Mouse (Mus musculus) spleen, adult 18-20 months (tissue): ENCODE results near the gene B3galt1.

ENCODE experiments used
- DNase-seq, 2 experiments: peaks; one replicate each; pipeline ENCODE4 v3.0.0; 2022; ENCODE audit warnings: mixed read lengths in 2 of 2

B3galt1 gene

DNA sequence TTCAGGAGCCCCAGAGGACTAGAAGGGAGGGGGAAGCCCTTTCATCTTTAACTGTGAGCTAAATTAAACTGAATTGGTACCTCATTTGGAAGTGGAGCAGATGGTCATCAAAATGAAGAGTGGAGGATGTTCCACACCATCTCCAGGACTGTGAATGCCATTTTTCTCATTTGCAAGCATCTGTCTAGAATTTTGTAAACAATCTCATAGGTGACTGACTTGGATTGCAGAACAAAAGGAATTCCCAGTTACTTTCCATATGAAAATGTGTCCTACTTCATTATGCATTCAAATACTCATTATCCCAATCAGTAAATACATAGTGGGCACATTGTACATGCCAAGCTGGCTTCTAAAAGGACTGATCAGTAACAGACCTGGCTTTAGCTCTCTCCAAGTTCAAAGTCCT, 515.2 kb downstream of the B3galt1 start:
- no peak for DNase-seq

GRCm38 (mm10) chr2:68084483-68084882, 518.8 kb downstream of the B3galt1 start:
- no peak for DNase-seq

- DNase-seq = no peak
These were observed 520.4 kb downstream of the B3galt1 start for GRCm38 (mm10) chr2:68086101-68086500.

DNA sequence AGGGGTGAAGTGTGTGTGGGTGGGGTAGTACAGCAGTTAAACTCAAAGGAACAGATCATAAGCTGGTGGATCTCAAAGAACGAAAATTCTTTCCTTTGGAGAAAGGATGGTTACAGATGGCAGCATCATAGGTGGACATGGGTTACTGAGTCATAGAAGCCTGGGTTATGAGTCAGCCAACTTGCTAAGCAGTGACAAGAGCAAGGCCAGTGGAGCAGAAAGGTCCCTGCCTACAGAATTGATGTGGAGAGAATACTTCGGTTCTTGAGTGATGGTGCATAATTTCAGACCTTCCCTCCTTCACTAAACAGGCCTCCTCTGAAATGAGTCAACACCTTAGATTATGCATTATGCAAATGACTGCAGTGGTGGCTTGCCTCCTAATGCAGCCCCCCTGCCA, 525.9 kb downstream of the B3galt1 start:
- DNase-seq = no peak

DNA sequence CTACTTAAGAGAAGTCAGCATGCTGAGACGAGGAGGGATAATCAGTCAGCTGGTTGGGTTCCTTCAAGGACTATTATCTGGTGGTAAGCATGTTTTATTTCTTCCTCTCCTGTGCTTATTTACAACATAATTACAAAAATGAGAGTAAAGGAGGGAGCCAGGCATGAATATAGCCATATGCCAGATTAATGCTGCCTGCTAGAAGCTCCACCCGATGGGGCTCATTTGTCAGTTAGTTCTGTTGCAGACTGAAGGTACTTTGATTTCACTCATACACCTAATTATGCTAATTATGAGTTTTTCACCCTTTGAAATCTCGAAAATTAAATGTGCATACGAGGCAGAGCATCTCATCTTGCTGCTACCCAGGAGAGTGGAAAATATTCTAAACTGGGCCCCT, 539.0 kb downstream of the B3galt1 start:
- DNase-seq = no peak

DNA sequence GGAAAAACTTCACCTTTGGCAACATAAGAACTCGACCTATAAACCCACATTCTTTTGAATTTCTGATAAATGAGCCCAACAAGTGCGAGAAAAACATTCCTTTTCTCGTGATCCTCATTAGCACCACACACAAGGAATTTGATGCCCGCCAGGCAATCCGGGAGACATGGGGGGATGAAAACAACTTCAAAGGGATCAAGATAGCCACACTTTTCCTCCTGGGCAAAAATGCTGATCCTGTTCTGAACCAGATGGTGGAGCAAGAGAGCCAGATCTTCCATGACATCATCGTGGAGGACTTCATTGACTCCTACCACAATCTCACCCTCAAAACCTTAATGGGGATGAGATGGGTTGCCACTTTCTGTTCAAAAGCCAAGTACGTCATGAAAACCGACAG, 552.4 kb downstream of the B3galt1 start:
- no peak for DNase-seq

GRCm38 (mm10) chr2:68124751-68125150, 559.1 kb downstream of the B3galt1 start:
- DNase-seq = no peak

DNA sequence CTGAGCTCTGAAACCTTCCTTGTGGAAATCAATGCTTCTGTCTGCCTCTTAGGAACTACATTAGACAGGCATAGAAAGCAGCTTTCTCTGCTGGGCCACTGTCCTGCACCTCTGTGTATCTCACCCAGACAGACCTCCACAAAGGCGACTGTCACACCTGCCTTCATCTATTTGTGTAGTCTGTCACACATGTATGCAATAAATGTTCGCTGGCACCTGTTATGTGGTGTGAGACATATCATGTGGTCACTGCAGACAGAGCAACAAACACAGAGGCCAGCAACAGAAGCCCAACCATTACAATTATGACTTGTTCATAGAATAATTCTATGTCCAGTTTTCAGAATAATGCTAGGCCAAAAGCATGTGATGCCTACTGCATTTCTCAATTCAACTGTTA, 575.4 kb downstream of the B3galt1 start:
- DNase-seq = no peak

DNA sequence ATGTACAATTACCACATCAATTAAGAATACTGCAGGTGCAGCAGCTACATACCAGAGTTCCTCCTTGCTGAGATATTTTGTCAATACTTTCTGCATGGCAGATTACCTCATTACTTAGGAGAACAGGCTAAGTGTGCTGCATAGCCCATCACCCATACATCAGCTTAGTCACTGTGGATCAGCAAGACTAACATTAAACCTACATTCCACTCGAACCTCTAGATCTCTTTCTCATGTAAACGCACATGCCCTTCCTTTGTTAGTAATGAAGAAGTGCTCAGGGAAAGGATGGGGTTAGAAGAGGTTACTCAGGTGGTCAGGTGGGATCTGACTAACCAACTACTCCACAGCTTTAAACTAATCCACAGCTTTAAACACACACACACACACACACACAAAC, 577.6 kb downstream of the B3galt1 start:
- DNase-seq = no peak

DNA sequence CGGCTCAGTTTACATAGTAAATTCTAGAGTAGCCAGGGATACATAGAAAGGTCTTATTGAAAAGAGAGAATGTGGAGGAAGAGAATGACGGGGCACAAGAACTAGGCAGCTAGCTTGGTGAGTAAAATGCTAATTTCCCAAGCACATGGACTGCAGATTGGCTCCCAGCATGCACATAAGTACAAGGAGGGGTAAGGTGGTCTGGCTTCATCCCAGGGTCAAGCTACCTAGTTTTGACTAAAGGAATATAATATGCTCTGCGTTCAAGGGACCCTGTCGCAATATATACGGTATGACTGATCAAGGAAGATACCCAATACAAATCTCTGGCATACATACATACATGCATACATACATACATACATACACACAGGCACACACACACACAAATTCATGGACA, 594.1 kb downstream of the B3galt1 start:
- DNase-seq = no peak

GRCm38 (mm10) chr2:68160566-68160965, 594.9 kb downstream of the B3galt1 start:
- no peak for DNase-seq

DNA sequence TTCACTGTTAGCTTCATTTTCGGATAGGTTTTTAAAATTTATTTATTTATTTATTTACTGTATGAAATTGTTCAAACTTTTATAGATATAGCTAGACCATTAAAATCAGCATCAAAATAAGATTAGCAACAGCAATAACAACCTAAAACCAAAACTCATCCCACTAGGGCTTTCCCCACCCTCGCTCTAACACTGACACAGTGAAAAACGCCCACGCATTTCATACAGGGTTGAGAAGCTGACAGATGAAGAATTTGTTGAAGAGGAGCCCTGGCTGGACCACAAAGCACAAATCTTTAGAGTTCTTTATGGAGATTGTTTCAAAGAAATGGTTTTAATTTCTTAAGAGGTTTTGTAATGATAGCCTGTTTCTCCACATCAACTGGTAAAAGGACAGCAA, 596.3 kb downstream of the B3galt1 start:
- no peak for DNase-seq

DNA sequence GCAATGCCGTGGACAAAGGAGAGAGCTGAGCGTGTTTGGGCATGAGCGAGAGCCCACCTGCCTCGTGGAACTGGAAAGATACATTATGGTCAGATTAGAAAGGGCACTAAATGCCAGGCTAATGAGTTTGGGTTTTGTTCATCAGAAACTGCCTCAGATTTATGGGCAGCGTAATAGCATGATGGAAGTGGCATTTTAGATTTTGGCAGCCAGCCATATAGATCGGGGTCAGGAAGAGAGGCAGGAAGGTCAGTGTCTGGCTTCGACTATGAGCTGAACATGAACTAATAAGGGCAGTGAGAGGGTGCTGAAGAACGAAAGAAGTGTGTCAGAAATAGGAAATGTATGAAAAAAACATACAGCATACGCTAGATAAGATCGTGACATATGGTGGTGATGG, 605.6 kb downstream of the B3galt1 start:
- DNase-seq = no peak
